Mouse (Mus musculus): ENCODE data around the gene Ccdc6. TPM values are rescaled to one million over a fixed set of nuclear protein-coding genes. Genes with fewer than 3 reads are reported as not detected.

Ccdc6 gene
- polyA plus RNA-seq, 1 experiment = 15.5 TPM

DNA sequence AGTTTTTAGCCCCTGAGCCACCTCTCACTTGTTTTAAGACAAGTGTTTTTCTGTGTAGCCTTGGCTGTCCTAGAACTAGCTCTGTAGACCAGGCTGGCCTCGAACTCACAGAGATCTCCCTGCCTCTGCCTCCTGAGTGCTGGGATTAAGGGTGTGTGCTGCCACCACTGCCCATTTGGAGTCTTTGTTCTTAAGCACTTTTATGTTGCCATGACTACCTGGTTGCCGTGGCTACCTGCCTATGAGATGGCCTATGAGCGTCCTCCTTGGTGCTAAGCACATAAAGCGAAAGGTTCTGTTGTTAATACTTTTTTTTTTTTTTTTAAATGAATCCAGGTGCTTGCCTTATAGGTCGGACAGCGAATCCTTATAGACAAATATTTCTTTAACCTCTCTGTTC is 14.7 kb downstream of the Ccdc6 start:
- TF ChIP-seq E2F4 (IDR thresholded peaks at IDR 0.05; ENCODE audit: insufficient read depth) (no peak), MYOG (IDR thresholded peaks at IDR 0.05; ENCODE audit: control insufficient read depth in 1 of 3, insufficient read depth in 1 of 3, insufficient read length in 2 of 3, low read depth in 2 of 3) (no peak), TCF3 (IDR thresholded peaks at IDR 0.05; ENCODE audit: insufficient read length, low read depth) (no peak), POLR2A (IDR thresholded peaks at IDR 0.05; ENCODE audit: insufficient read length, low read depth) (no peak), CEBPB (IDR thresholded peaks at IDR 0.05; ENCODE audit: insufficient read depth, poor library complexity, severe bottlenecking) (no peak), MAX (IDR thresholded peaks at IDR 0.05; ENCODE audit: low read depth) (no peak), MYOD1 (IDR thresholded peaks at IDR 0.05; ENCODE audit: control insufficient read depth in 1 of 3, insufficient read length in 2 of 3, low read depth in 2 of 3) (no peak), SRF (IDR thresholded peaks at IDR 0.05; ENCODE audit: control insufficient read depth, insufficient read length, low read depth) (no peak), USF1 (IDR thresholded peaks at IDR 0.05; ENCODE audit: low read depth) (no peak), REST (IDR thresholded peaks at IDR 0.05; ENCODE audit: insufficient read depth, insufficient read length) (no peak), POLR2AphosphoS2 (IDR thresholded peaks at IDR 0.05; ENCODE audit: insufficient read length, low read depth) (no peak), TCF12 (IDR thresholded peaks at IDR 0.05; ENCODE audit: insufficient read depth, poor library complexity, severe bottlenecking) (no peak)
- H3ac ChIP-seq (ENCODE audit: control insufficient read depth, insufficient read length) = no peak overlapping the region
- H3K27me3 ChIP-seq (ENCODE audit: control insufficient read depth, insufficient read depth, insufficient read length) = no peaks in the 10 kb centered on the region
- H3K4me3 ChIP-seq = no peak overlapping the region
- peaks cover 77% of the 10 kb centered on the region for H3K79me2 ChIP-seq (ENCODE audit: control insufficient read depth, insufficient read depth)
- no peak overlapping the region for H3K4me2 ChIP-seq (ENCODE audit: low read depth)
- H3K36me3 ChIP-seq (ENCODE audit: control insufficient read depth, insufficient read depth) = no peaks in the 10 kb centered on the region

DNA sequence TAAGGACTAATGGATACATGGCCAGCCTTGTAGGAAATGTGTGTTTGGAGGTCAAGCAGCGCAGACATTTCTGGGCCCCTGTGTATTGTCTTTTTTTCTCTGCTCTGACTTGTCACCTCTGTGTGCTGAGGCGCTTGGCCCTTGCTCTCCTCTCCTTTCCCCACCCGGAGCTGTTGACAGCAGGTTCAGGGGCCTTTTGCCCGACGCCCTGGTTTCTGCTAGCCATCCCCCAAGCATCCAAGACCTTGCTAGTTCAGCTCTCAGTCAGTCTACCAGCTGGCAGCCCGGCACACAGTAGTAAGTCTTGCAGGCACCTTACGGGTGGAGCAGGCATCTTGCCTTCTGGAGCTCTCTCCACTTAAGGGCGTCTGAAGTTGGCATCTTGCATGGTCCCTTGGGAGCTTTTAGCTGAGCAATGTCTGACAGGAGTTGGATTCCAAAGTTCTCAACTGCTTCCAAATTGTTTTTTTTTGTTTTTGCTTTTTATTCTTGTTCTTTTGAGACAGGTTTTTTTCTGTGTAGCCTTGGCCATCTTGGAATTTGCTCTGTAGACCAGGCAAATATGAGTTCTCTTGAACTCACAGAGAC is 17.2 kb downstream of the Ccdc6 start:
- Histone ChIP-seq H3K79me2 (ENCODE audit: control insufficient read depth, insufficient read depth) (peaks cover 71% of the 10 kb centered on the region), H3ac (ENCODE audit: control insufficient read depth, insufficient read length) (no peak overlapping the region), H3K27me3 (ENCODE audit: control insufficient read depth, insufficient read depth, insufficient read length) (no peaks in the 10 kb centered on the region), H3K36me3 (ENCODE audit: control insufficient read depth, insufficient read depth) (no peaks in the 10 kb centered on the region), H3K4me3 (no peak overlapping the region), H3K4me2 (ENCODE audit: low read depth) (no peak overlapping the region)
- TF ChIP-seq POLR2AphosphoS2 (IDR thresholded peaks at IDR 0.05; ENCODE audit: insufficient read length, low read depth) (no peak), MYOD1 (IDR thresholded peaks at IDR 0.05; ENCODE audit: control insufficient read depth in 1 of 3, insufficient read length in 2 of 3, low read depth in 2 of 3) (no peak), MAX (IDR thresholded peaks at IDR 0.05; ENCODE audit: low read depth) (no peak), MYOG (IDR thresholded peaks at IDR 0.05; ENCODE audit: control insufficient read depth in 1 of 3, insufficient read depth in 1 of 3, insufficient read length in 2 of 3, low read depth in 2 of 3) (no peak), TCF3 (IDR thresholded peaks at IDR 0.05; ENCODE audit: insufficient read length, low read depth) (no peak), REST (IDR thresholded peaks at IDR 0.05; ENCODE audit: insufficient read depth, insufficient read length) (no peak), SRF (IDR thresholded peaks at IDR 0.05; ENCODE audit: control insufficient read depth, insufficient read length, low read depth) (no peak), TCF12 (IDR thresholded peaks at IDR 0.05; ENCODE audit: insufficient read depth, poor library complexity, severe bottlenecking) (no peak), POLR2A (IDR thresholded peaks at IDR 0.05; ENCODE audit: insufficient read length, low read depth) (no peak), USF1 (IDR thresholded peaks at IDR 0.05; ENCODE audit: low read depth) (no peak), E2F4 (IDR thresholded peaks at IDR 0.05; ENCODE audit: insufficient read depth) (no peak), CEBPB (IDR thresholded peaks at IDR 0.05; ENCODE audit: insufficient read depth, poor library complexity, severe bottlenecking) (no peak)

DNA sequence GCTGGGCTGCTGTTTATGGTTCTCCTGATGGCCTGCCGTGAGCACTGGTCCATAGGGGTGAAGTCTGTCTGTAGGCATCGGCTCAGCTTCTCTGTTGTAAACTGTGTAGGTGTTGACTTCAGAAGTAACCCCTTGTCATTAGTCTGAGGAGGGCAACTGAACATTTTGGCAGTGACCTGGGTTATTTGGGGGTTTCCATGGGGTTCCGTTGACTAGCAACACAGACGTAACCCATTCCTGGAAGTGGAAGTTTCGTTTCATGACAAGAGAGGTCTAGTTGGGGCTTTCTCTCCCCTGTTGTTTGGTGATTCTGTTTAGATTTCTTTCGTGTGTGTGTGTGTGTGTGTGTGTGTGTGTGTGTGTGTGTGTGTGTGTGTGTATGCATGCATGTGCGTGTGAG is 19.5 kb downstream of the Ccdc6 start:
- Histone ChIP-seq H3K4me3 (no peak overlapping the region), H3K79me2 (ENCODE audit: control insufficient read depth, insufficient read depth) (peaks cover 62% of the 10 kb centered on the region), H3K27me3 (ENCODE audit: control insufficient read depth, insufficient read depth, insufficient read length) (no peaks in the 10 kb centered on the region), H3K4me2 (ENCODE audit: low read depth) (no peak overlapping the region), H3K36me3 (ENCODE audit: control insufficient read depth, insufficient read depth) (no peaks in the 10 kb centered on the region), H3ac (ENCODE audit: control insufficient read depth, insufficient read length) (no peak overlapping the region)
- no peak for TF ChIP-seq E2F4 (IDR thresholded peaks at IDR 0.05; ENCODE audit: insufficient read depth)
- TF ChIP-seq MAX (IDR thresholded peaks at IDR 0.05; ENCODE audit: low read depth) = no peak
- no peak for TF ChIP-seq SRF (IDR thresholded peaks at IDR 0.05; ENCODE audit: control insufficient read depth, insufficient read length, low read depth)
- no peak for TF ChIP-seq MYOD1 (IDR thresholded peaks at IDR 0.05; ENCODE audit: control insufficient read depth in 1 of 3, insufficient read length in 2 of 3, low read depth in 2 of 3)
- no peak for TF ChIP-seq MYOG (IDR thresholded peaks at IDR 0.05; ENCODE audit: control insufficient read depth in 1 of 3, insufficient read depth in 1 of 3, insufficient read length in 2 of 3, low read depth in 2 of 3)
- TF ChIP-seq TCF3 (IDR thresholded peaks at IDR 0.05; ENCODE audit: insufficient read length, low read depth) = no peak
- TF ChIP-seq REST (IDR thresholded peaks at IDR 0.05; ENCODE audit: insufficient read depth, insufficient read length) = no peak
- no peak for TF ChIP-seq USF1 (IDR thresholded peaks at IDR 0.05; ENCODE audit: low read depth)
- TF ChIP-seq TCF12 (IDR thresholded peaks at IDR 0.05; ENCODE audit: insufficient read depth, poor library complexity, severe bottlenecking) = no peak
- no peak for TF ChIP-seq POLR2AphosphoS2 (IDR thresholded peaks at IDR 0.05; ENCODE audit: insufficient read length, low read depth)
- no peak for TF ChIP-seq POLR2A (IDR thresholded peaks at IDR 0.05; ENCODE audit: insufficient read length, low read depth)
- TF ChIP-seq CEBPB (IDR thresholded peaks at IDR 0.05; ENCODE audit: insufficient read depth, poor library complexity, severe bottlenecking) = no peak

DNA sequence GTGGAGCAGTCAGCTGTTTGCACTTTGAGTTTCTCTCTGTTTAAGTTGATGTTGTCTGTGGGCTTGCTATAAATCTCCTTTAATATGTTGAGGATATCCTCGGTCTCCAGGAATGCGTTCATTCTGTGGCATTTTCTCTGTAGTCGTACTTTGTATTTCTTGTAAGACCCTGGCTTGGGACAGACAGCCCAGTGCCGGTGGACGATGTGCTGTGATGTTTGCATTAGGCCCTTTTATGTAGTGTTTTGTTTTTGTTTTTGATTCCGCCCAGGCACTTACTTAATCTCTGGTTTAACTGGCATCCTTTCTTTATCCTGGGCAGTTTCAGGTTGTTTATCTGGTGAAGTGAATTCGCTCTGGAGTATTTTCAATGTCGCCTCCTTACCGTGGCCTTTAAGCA is 22.5 kb downstream of the Ccdc6 start:
- H3K79me2 ChIP-seq (ENCODE audit: control insufficient read depth, insufficient read depth) = peaks cover 70% of the 10 kb centered on the region
- no peaks in the 10 kb centered on the region for H3K36me3 ChIP-seq (ENCODE audit: control insufficient read depth, insufficient read depth)
- TF ChIP-seq REST (IDR thresholded peaks at IDR 0.05; ENCODE audit: insufficient read depth, insufficient read length) = no peak
- no peak for TF ChIP-seq MYOD1 (IDR thresholded peaks at IDR 0.05; ENCODE audit: control insufficient read depth in 1 of 3, insufficient read length in 2 of 3, low read depth in 2 of 3)
- TF ChIP-seq POLR2AphosphoS2 (IDR thresholded peaks at IDR 0.05; ENCODE audit: insufficient read length, low read depth) = no peak
- TF ChIP-seq USF1 (IDR thresholded peaks at IDR 0.05; ENCODE audit: low read depth) = no peak
- TF ChIP-seq TCF3 (IDR thresholded peaks at IDR 0.05; ENCODE audit: insufficient read length, low read depth) = no peak
- TF ChIP-seq E2F4 (IDR thresholded peaks at IDR 0.05; ENCODE audit: insufficient read depth) = no peak
- TF ChIP-seq TCF12 (IDR thresholded peaks at IDR 0.05; ENCODE audit: insufficient read depth, poor library complexity, severe bottlenecking) = no peak
- no peak for TF ChIP-seq SRF (IDR thresholded peaks at IDR 0.05; ENCODE audit: control insufficient read depth, insufficient read length, low read depth)
- no peak for TF ChIP-seq CEBPB (IDR thresholded peaks at IDR 0.05; ENCODE audit: insufficient read depth, poor library complexity, severe bottlenecking)
- no peak for TF ChIP-seq POLR2A (IDR thresholded peaks at IDR 0.05; ENCODE audit: insufficient read length, low read depth)
- no peak for TF ChIP-seq MAX (IDR thresholded peaks at IDR 0.05; ENCODE audit: low read depth)
- H3K4me2 ChIP-seq (ENCODE audit: low read depth) = peak overlapping the region; percentile 100
- no peak overlapping the region for H3ac ChIP-seq (ENCODE audit: control insufficient read depth, insufficient read length)
- no peaks in the 10 kb centered on the region for H3K27me3 ChIP-seq (ENCODE audit: control insufficient read depth, insufficient read depth, insufficient read length)
- H3K4me3 ChIP-seq = peak overlapping the region; percentile 17
